Mouse (Mus musculus) intestine, embryonic 14.5 days (tissue): ENCODE measurements at regions not wholly inside any gene's neighbourhood (a gene's known extent, or its start where the extent isn't known, plus 50 kb on each side); places are given as distances from the start of the nearest gene placed in this dataset.
"Not testable (repeated sequence)": the region's sequence is repeated elsewhere in the genome, so short reads cannot be mapped to it uniquely, and the experiment has no call there.

Source experiments
- ATAC-seq: fragments of 200-750 bp; cut with Nextera tagmentation; replicated peaks from 2 replicates; pipeline ENCODE4 v1.8.0; 2017; ENCODE audit warnings: low read depth, moderate number of reproducible peaks, moderate TSS enrichment, moderate library complexity; ENCODE audit not compliant: low FRiP score, low TSS enrichment
- DNase-seq: peaks from one replicate; pipeline ENCODE4 v3.0.0-alpha.2; 2018; ENCODE audit warnings: low spot score
- H3K27ac ChIP-seq: fragments of 300-500 bp; sonication (generic); 2 replicates; pipeline ENCODE4 v1.5.1; 2014; ENCODE audit warnings: low read depth, mild to moderate bottlenecking, control low read depth
- H3K27me3 ChIP-seq: fragments of 300-500 bp; sonication (generic); replicated peaks from 2 replicates; pipeline ENCODE4 v1.6.1; 2014; ENCODE audit warnings: low read length, control low read depth; ENCODE audit not compliant: control insufficient read depth, insufficient read depth
- H3K36me3 ChIP-seq: fragments of 300-500 bp; sonication (generic); 2 replicates; pipeline ENCODE4 v1.6.1; 2014; ENCODE audit warnings: low read length, control low read depth; ENCODE audit not compliant: control insufficient read depth, insufficient read depth
- H3K4me1 ChIP-seq: fragments of 300-500 bp; sonication (generic); replicated peaks from 2 replicates; pipeline ENCODE4 v1.6.1; 2014; ENCODE audit warnings: low read length, control low read depth, mixed read lengths; ENCODE audit not compliant: control insufficient read depth, insufficient read depth
- H3K4me2 ChIP-seq: fragments of 300-500 bp; sonication (generic); 2 replicates; pipeline ENCODE4 v1.6.1; 2014; ENCODE audit warnings: low read length
- H3K4me3 ChIP-seq: fragments of 300-500 bp; sonication (generic); 2 replicates; pipeline ENCODE4 v1.5.1; 2014; ENCODE audit warnings: low read depth, low read length, control low read depth, mixed read lengths
- H3K9ac ChIP-seq: fragments of 300-500 bp; sonication (generic); 2 replicates; pipeline ENCODE4 v1.6.1; 2014; ENCODE audit warnings: mild to moderate bottlenecking, low read length
- H3K9me3 ChIP-seq: fragments of 300-500 bp; sonication (generic); 2 replicates; pipeline ENCODE4 v1.6.1; 2016; ENCODE audit warnings: low read length, control low read depth; ENCODE audit not compliant: control insufficient read depth
- WGBS: fragments of 180-500 bp; shearing (Covaris S2); extraction: QIAGEN DNeasy Blood & Tissue Kit; methylation state at CpG from one replicate; pipeline ENCODE4 v1.1.7; 2014; 5-methylcytosine and 5-hydroxymethylcytosine counted together

GRCm38 (mm10) chr5:77916375-77916774 lies 508.5 kb upstream of the Igfbp7 start:
- ATAC-seq (no peak), DNase-seq (no peak)
- no peak overlapping the region for H3K27ac ChIP-seq
- no peaks in the 10 kb centered on the region for H3K27me3 ChIP-seq
- no peak overlapping the region for H3K9ac ChIP-seq
- no peaks in the 10 kb centered on the region for H3K4me1 ChIP-seq
- no peaks in the 10 kb centered on the region for H3K9me3 ChIP-seq
- H3K36me3 ChIP-seq: no peaks in the 10 kb centered on the region
- no peak overlapping the region for H3K4me3 ChIP-seq
- no peak overlapping the region for H3K4me2 ChIP-seq
- WGBS: 60% methylated on average over 2 of the region's 2 CpGs

- 50% methylated on average over 6 of the region's 6 CpGs for WGBS
- no peaks in the 10 kb centered on the region for H3K27me3 ChIP-seq
- no peak overlapping the region for H3K27ac ChIP-seq
- no peaks in the 10 kb centered on the region for H3K4me1 ChIP-seq
- no peak overlapping the region for H3K9ac ChIP-seq
- no peak for ATAC-seq
- H3K9me3 ChIP-seq: no peaks in the 10 kb centered on the region
- no peak overlapping the region for H3K4me3 ChIP-seq
- no peaks in the 10 kb centered on the region for H3K36me3 ChIP-seq
- DNase-seq: no peak
- no peak overlapping the region for H3K4me2 ChIP-seq
Measured at GRCm38 (mm10) chr5:77909218-77909617, 501.4 kb upstream of the Igfbp7 start.

GRCm38 (mm10) chr5:77892024-77892423 lies 484.2 kb upstream of the Igfbp7 start:
- not testable (repeated sequence) for H3K4me3 ChIP-seq, DNase-seq, ATAC-seq, H3K4me1 ChIP-seq, H3K27me3 ChIP-seq, H3K4me2 ChIP-seq, H3K9ac ChIP-seq, H3K27ac ChIP-seq, H3K9me3 ChIP-seq, H3K36me3 ChIP-seq
- WGBS: 87% methylated on average over 2 of the region's 2 CpGs

- DNase-seq (no peak), ATAC-seq (no peak)
- Histone ChIP-seq H3K9ac (no peak overlapping the region), H3K4me3 (no peak overlapping the region), H3K4me1 (no peaks in the 10 kb centered on the region), H3K27ac (no peak overlapping the region), H3K27me3 (no peaks in the 10 kb centered on the region), H3K4me2 (no peak overlapping the region), H3K36me3 (no peaks in the 10 kb centered on the region), H3K9me3 (no peaks in the 10 kb centered on the region)
- WGBS: 43% methylated on average over 9 of the region's 9 CpGs
Measured at GRCm38 (mm10) chr5:77888534-77888933, 480.7 kb upstream of the Igfbp7 start.

GRCm38 (mm10) chr5:77871403-77871802 lies 463.6 kb upstream of the Igfbp7 start:
- DNase-seq (no peak), ATAC-seq (no peak)
- H3K4me1 ChIP-seq: no peaks in the 10 kb centered on the region
- no peak overlapping the region for H3K4me2 ChIP-seq
- H3K27me3 ChIP-seq: no peaks in the 10 kb centered on the region
- H3K4me3 ChIP-seq: no peak overlapping the region
- H3K27ac ChIP-seq: no peak overlapping the region
- H3K9ac ChIP-seq: no peak overlapping the region
- 73% methylated on average over 5 of the region's 5 CpGs for WGBS
- H3K9me3 ChIP-seq: no peaks in the 10 kb centered on the region
- no peaks in the 10 kb centered on the region for H3K36me3 ChIP-seq

GRCm38 (mm10) chr5:77865342-77865741 lies 457.5 kb upstream of the Igfbp7 start:
- Histone ChIP-seq H3K9me3 (no peaks in the 10 kb centered on the region), H3K9ac (no peak overlapping the region), H3K27ac (no peak overlapping the region), H3K4me2 (no peak overlapping the region), H3K4me3 (no peak overlapping the region), H3K4me1 (no peaks in the 10 kb centered on the region), H3K27me3 (no peaks in the 10 kb centered on the region), H3K36me3 (no peaks in the 10 kb centered on the region)
- ATAC-seq (no peak), DNase-seq (no peak)
- 72% methylated on average over 7 of the region's 7 CpGs for WGBS

- WGBS: 86% methylated on average over 6 of the region's 6 CpGs
- H3K27me3 ChIP-seq: no peaks in the 10 kb centered on the region
- no peak overlapping the region for H3K27ac ChIP-seq
- ATAC-seq (no peak), DNase-seq (no peak)
- H3K9me3 ChIP-seq: no peaks in the 10 kb centered on the region
- H3K36me3 ChIP-seq: no peaks in the 10 kb centered on the region
- no peaks in the 10 kb centered on the region for H3K4me1 ChIP-seq
- H3K4me2 ChIP-seq: no peak overlapping the region
- no peak overlapping the region for H3K9ac ChIP-seq
- no peak overlapping the region for H3K4me3 ChIP-seq
Measured at GRCm38 (mm10) chr5:77855191-77855590, 447.4 kb upstream of the Igfbp7 start.

- H3K9ac ChIP-seq: no peak overlapping the region
- H3K4me1 ChIP-seq: no peaks in the 10 kb centered on the region
- H3K27ac ChIP-seq: no peak overlapping the region
- H3K9me3 ChIP-seq: no peaks in the 10 kb centered on the region
- no peaks in the 10 kb centered on the region for H3K27me3 ChIP-seq
- ATAC-seq (no peak), DNase-seq (no peak)
- no peak overlapping the region for H3K4me3 ChIP-seq
- H3K36me3 ChIP-seq: no peaks in the 10 kb centered on the region
- no peak overlapping the region for H3K4me2 ChIP-seq
- WGBS: 70% methylated on average over 12 of the region's 12 CpGs
Measured at GRCm38 (mm10) chr5:77853999-77854784, 446.4 kb upstream of the Igfbp7 start.

GRCm38 (mm10) chr5:77851645-77852044 lies 443.8 kb upstream of the Igfbp7 start:
- H3K9me3 ChIP-seq: no peaks in the 10 kb centered on the region

More at GRCm38 (mm10) chr5:77851645-77852044, 443.8 kb upstream of the Igfbp7 start:
- DNase-seq (no peak), ATAC-seq (no peak)
- Histone ChIP-seq H3K27me3 (no peaks in the 10 kb centered on the region), H3K4me3 (no peak overlapping the region), H3K4me2 (no peak overlapping the region), H3K27ac (no peak overlapping the region), H3K4me1 (no peaks in the 10 kb centered on the region), H3K36me3 (no peaks in the 10 kb centered on the region), H3K9ac (no peak overlapping the region)
- WGBS: 93% methylated on average over 3 of the region's 3 CpGs
